ENCODE assay signal across 22 mouse cellular contexts in genomic region chr2:133480870-133481269, GRCm38 (mm10).
A peak's percentile ranks its signal among the peaks of the same experiment; 100 is the strongest.
DNase-seq lines count a peak whose midpoint lies in the region; ATAC-seq and TF ChIP-seq lines count a peak whose summit lies in the region.
"Had no signal": no experiment of that assay in that cellular context is flagged by ENCODE, and none has a peak within 500 bp of the region (broad histone marks: within the 10 kb centered on the region; RNA-seq: fewer than 3 reads in every experiment).

No protein-coding gene starts in this region.

- ATAC-seq in granulocyte monocyte progenitor cell, adult 5-6 weeks (replicated peaks; ENCODE audit: poor library complexity, severe bottlenecking) = peak; percentile 34
- peak; percentile 73 for ATAC-seq in liver, embryonic 16.5 days (ENCODE audit: low read depth)
- no peak for ATAC-seq in hindbrain, postnatal 0 days
- ATAC-seq: CD4-positive, CD25-positive, alpha-beta regulatory T cell, adult 4 months; forebrain, embryonic 13.5 days; hindbrain, embryonic 16.5 days had no signal

- no peak overlapping the region for H3K9ac ChIP-seq in liver, embryonic 16.5 days (ENCODE audit: low read depth, low read length)
- H3K9ac ChIP-seq in hindbrain, postnatal 0 days (replicated peaks; ENCODE audit: low read length) = no peak overlapping the region
- H3K9ac ChIP-seq: forebrain, embryonic 13.5 days; heart, embryonic 15.5 days; limb, embryonic 15.5 days had no signal

- no peaks in the 10 kb centered on the region for H3K36me3 ChIP-seq in liver, embryonic 16.5 days (ENCODE audit: control insufficient read depth, insufficient read depth)
- H3K36me3 ChIP-seq in small intestine, adult 2 months (ENCODE audit: control insufficient read depth, insufficient read depth, low read length) = no peaks in the 10 kb centered on the region
- no peaks in the 10 kb centered on the region for H3K36me3 ChIP-seq in hindbrain, postnatal 0 days (ENCODE audit: insufficient read depth, low read length)
- H3K36me3 ChIP-seq: heart, embryonic 10.5 days; heart, embryonic 15.5 days; limb, embryonic 10.5 days; limb, embryonic 15.5 days had no signal

- no peak overlapping the region for H3K4me3 ChIP-seq in bone marrow macrophage, adult 2 months (ENCODE audit: insufficient read depth, low read length)
- no peak overlapping the region for H3K4me3 ChIP-seq in liver, embryonic 16.5 days (ENCODE audit: low read depth, low read length)
- no peak overlapping the region for H3K4me3 ChIP-seq in small intestine, adult 2 months (ENCODE audit: low read depth, low read length)
- H3K4me3 ChIP-seq in hindbrain, postnatal 0 days (ENCODE audit: low read length) = no peak overlapping the region
- H3K4me3 ChIP-seq: forebrain, embryonic 13.5 days; heart, embryonic 10.5 days; heart, embryonic 15.5 days; limb, embryonic 10.5 days; limb, embryonic 15.5 days had no signal

- no peak for DNase-seq in cerebellum, adult 11-12 months
- DNase-seq in hindbrain, postnatal 0 days (ENCODE audit: low spot score) = no peak
- no peak for DNase-seq in testis, postnatal 10 days (ENCODE audit: low spot score)
- DNase-seq: adrenal gland, postnatal 14 days; cerebellum, adult 9-10 months; kidney, adult 11 months; kidney, postnatal 14 days; layer of hippocampus, adult 9-11 months; lung, postnatal 36 days; midbrain, embryonic 14.5 days; right cerebral cortex, postnatal 25 days had no signal

- no peak overlapping the region for H3K4me2 ChIP-seq in liver, embryonic 16.5 days (ENCODE audit: low read depth, low read length)
- H3K4me2 ChIP-seq in hindbrain, postnatal 0 days (ENCODE audit: low read depth, low read length) = no peak overlapping the region
- H3K4me2 ChIP-seq: forebrain, embryonic 13.5 days; heart, embryonic 15.5 days; limb, embryonic 15.5 days had no signal

- no peak for TF ChIP-seq CTCF in bone marrow macrophage, adult 2 months (IDR thresholded peaks at IDR 0.05; ENCODE audit: low read depth, low read length)
- TF ChIP-seq CTCF in small intestine, adult 2 months (IDR thresholded peaks at IDR 0.05; ENCODE audit: extremely low read depth, insufficient read length, insufficient replicate concordance, low read depth, low read length) = no peak
- no peak for TF ChIP-seq CTCF in hindbrain, postnatal 0 days (IDR thresholded peaks at IDR 0.05; ENCODE audit: low read depth)

- WGBS in liver, embryonic 16.5 days (ENCODE audit: insufficient replicate concordance) = 30% methylated on average over 3 of the region's 3 CpGs
- 22% methylated on average over 3 of the region's 3 CpGs for WGBS in small intestine, adult 2 months
- 80% methylated on average over 3 of the region's 3 CpGs for WGBS in hindbrain, postnatal 0 days

- peaks cover 28% of the 10 kb centered on the region for H3K4me1 ChIP-seq in bone marrow macrophage, adult 2 months (ENCODE audit: control insufficient read depth, insufficient read depth, low read length)
- H3K4me1 ChIP-seq in liver, embryonic 16.5 days (ENCODE audit: control insufficient read depth, low read depth, low read length) = peaks cover 2% of the 10 kb centered on the region; the same call in 1 of the 2 replicates
- peaks cover 16% of the 10 kb centered on the region; the same call in 1 of the 2 replicates for H3K4me1 ChIP-seq in small intestine, adult 2 months (ENCODE audit: control insufficient read depth, insufficient read depth, insufficient read length, low read length)
- no peaks in the 10 kb centered on the region for H3K4me1 ChIP-seq in hindbrain, postnatal 0 days (ENCODE audit: insufficient read depth, low read length)
- H3K4me1 ChIP-seq: forebrain, embryonic 13.5 days; heart, embryonic 10.5 days; heart, embryonic 15.5 days; limb, embryonic 10.5 days; limb, embryonic 15.5 days had no signal

- peak overlapping the region; percentile 90 for H3K27ac ChIP-seq in bone marrow macrophage, adult 2 months (ENCODE audit: insufficient read depth, low read depth, low read length)
- H3K27ac ChIP-seq in liver, embryonic 16.5 days (ENCODE audit: low read length) = no peak overlapping the region
- H3K27ac ChIP-seq in small intestine, adult 2 months (ENCODE audit: insufficient read depth, low read depth, low read length) = peak overlapping the region; percentile 3; the same call in 1 of the 2 replicates
- no peak overlapping the region for H3K27ac ChIP-seq in hindbrain, postnatal 0 days
- H3K27ac ChIP-seq: forebrain, embryonic 13.5 days; heart, embryonic 10.5 days; heart, embryonic 15.5 days; limb, embryonic 10.5 days; limb, embryonic 15.5 days had no signal

- TF ChIP-seq POLR2A in bone marrow macrophage, adult 2 months (IDR thresholded peaks at IDR 0.05; ENCODE audit: borderline replicate concordance, low read depth, low read length) = no peak
- no peak for TF ChIP-seq POLR2A in small intestine, adult 2 months (IDR thresholded peaks at IDR 0.05; ENCODE audit: low read depth, low read length)

- H3K27me3 ChIP-seq in liver, embryonic 16.5 days (ENCODE audit: control insufficient read depth, insufficient read depth, low read depth, low read length) = no peaks in the 10 kb centered on the region
- no peaks in the 10 kb centered on the region for H3K27me3 ChIP-seq in small intestine, adult 2 months (ENCODE audit: control insufficient read depth, insufficient read depth, low read length)
- H3K27me3 ChIP-seq in hindbrain, postnatal 0 days (ENCODE audit: insufficient read depth, low read length) = no peaks in the 10 kb centered on the region
- H3K27me3 ChIP-seq: forebrain, embryonic 13.5 days; heart, embryonic 15.5 days; limb, embryonic 15.5 days had no signal

- H3K9me3 ChIP-seq in liver, embryonic 16.5 days (replicated peaks; ENCODE audit: control insufficient read depth, low read length) = no peaks in the 10 kb centered on the region
- no peaks in the 10 kb centered on the region for H3K9me3 ChIP-seq in hindbrain, postnatal 0 days (ENCODE audit: low read length)
- H3K9me3 ChIP-seq: forebrain, embryonic 13.5 days; heart, embryonic 10.5 days; heart, embryonic 15.5 days; limb, embryonic 10.5 days; limb, embryonic 15.5 days had no signal

Comparison
In these comparisons a context has a peak if more than half of its experiments do, and no peak if none do; other contexts are left out.
1. H3K27ac ChIP-seq: peak in bone marrow macrophage, adult 2 months (single experiment) and small intestine, adult 2 months (single experiment); none in liver, embryonic 16.5 days (single experiment) and hindbrain, postnatal 0 days (single experiment).